Mouse (Mus musculus) central nervous system, embryonic 14 days (tissue): ENCODE measurements around the gene Atp13a5. TPM values are rescaled to one million over a fixed set of nuclear protein-coding genes. Genes with fewer than 3 reads are reported as not detected.

Experiments used
- polyA plus RNA-seq: library from polyadenylated mRNA; depleted of rRNA; stranded (reverse); fragments of >200 nt; gene quantifications from 2 replicates; pipeline ENCODE4 v1.2.3, GENCODE M21; 2012; rRNA removed

Atp13a5 gene
- polyA plus RNA-seq = 0.50 and 0.74 TPM in 2 replicates

DNA sequence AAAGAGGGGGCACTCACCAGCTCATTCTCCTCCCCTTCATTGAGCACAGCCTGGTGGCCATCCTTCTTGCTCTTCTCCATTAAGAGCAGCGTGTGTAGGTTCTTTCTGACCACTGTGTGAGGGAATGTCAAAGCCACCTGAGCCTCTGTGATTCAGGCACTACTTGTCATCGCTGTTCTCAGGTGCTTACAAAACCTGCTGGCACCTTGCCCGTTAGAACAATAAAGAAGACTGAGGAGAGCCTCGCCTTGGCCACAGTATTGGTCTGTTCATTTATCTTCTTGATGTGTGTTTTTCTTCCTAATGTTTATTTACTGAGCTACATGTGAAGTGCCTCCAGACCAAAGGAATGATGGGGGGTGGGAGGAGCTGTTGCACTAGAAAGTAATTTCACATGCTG lies at the start of gene Atp13a5:
Atp13a5 (minus strand) TSS at position 275 of the 400 bp plus-strand sequence.

DNA sequence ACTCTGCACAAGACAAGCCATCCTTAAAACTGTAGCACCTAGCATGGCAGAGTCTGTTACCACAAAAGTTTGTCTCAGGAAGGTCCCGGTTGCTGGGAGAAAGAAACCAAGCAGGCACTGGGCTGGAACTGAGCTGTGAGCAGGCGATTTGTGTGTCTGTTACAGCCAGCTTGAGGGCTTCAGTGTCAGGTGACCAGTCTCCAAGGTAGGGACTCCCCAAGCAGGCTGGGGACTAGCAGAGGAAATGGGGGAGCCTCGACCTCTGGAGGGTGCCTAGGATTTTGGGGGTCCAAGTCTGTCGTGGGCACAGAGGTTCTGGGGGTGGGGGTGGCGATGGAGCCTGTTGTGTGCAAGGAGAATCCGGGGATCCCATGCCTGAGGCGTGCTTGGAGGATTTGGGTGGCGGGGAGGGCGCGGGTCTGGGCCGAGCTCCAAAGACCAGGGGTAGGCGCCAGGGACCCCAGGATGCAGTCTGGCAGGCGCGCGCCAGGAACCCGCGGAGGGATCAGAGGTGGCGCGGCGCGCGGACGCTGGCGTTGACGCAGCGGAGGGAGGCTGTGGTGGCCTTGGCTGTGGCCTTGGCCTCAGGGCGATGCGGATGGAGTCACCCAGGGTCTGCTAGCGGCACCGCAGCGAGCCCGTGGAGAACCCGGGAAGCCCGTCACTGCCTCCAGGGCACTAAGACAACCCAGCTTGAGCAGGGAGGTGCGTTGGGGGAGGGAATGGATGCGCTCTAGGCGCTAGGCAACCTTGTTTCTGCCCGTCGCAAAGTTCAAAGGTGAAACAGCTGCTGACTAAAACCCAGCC lies 168.7 kb downstream of the Atp13a5 start, which contains the start of gene Hrasls:
Hrasls (plus strand) TSS at position 91 of the 807 bp plus-strand sequence.

Other genes with a start within 250 kb of the Atp13a5 start
- gene Hrasls, start 169.0 kb downstream of the Atp13a5 start, polyA plus RNA-seq = 1.8 and 2.2 TPM in 2 replicates
- gene Atp13a4, start 166.1 kb upstream of the Atp13a5 start, polyA plus RNA-seq = 0.95 and 2.6 TPM in 2 replicates
- gene Opa1, start 200.6 kb upstream of the Atp13a5 start, polyA plus RNA-seq = 30.0 and 31.2 TPM in 2 replicates